Mouse (Mus musculus): ENCODE results near the gene Grap2.

DNA sequence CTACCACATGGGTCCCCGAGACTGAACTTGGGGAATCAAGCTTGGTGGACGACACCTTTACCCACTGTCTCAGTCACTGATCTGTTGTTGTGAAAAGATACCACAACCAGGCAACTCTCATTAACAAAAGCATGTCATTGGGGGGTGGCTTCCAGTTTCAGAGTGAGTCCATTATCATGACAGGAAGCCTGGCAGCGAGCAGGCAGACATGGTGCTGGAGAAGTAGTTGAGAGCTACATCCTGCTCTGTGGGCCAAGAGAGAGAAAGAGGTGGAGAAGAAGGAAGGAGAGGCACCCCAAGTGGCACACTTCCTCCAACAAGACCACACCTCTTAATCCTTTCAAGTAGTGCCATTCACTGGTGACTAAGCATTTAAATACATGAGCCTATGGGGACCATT is 67.5 kb downstream of the Grap2 start:
- TF ChIP-seq GATA1 (IDR thresholded peaks at IDR 0.05; ENCODE audit: low read length) (no peak), TAL1 (IDR thresholded peaks at IDR 0.05; ENCODE audit: low read length) (no peak)
